14 mouse cellular contexts compared by ENCODE assay signal in genomic region chr12:7094582-7094981, GRCm38 (mm10).
A peak's percentile ranks its signal among the peaks of the same experiment; 100 is the strongest.
DNase-seq lines count a peak whose midpoint lies in the region; ATAC-seq and TF ChIP-seq lines count a peak whose summit lies in the region.
"Had no signal": no experiment of that assay in that cellular context is flagged by ENCODE, and none has a peak within 500 bp of the region (broad histone marks: within the 10 kb centered on the region; RNA-seq: fewer than 3 reads in every experiment).

No protein-coding gene starts in this region.

- TF ChIP-seq POLR2A in brain, embryonic 14.5 days (IDR thresholded peaks at IDR 0.05; ENCODE audit: borderline replicate concordance, extremely low read depth, insufficient read depth, insufficient read length, poor library complexity, severe bottlenecking) = no peak

- ATAC-seq in frontal cortex, adult (ENCODE audit: low TSS enrichment) = peak; percentile 96
- no peak for ATAC-seq in erythroid progenitor cell, adult 5-6 weeks (replicated peaks; ENCODE audit: low FRiP score, poor library complexity, severe bottlenecking)
- ATAC-seq: inflammation-experienced regulatory T-cells, adult 6 months had no signal

- DNase-seq in frontal cortex, postnatal 25 days (ENCODE audit: low spot score in 2 of 2) = no peak
- DNase-seq in brain, embryonic 14.5 days (ENCODE audit: low read depth) = peak; percentile 28
- DNase-seq in layer of hippocampus, adult 9-11 months = peak; percentile 16
- peak; percentile 24 to 34 for DNase-seq in left cerebral cortex, postnatal 36 days (ENCODE audit: low spot score in 2 of 2)
- no peak for DNase-seq in kidney, adult 8-10 months
- no peak for DNase-seq in heart, postnatal 25 days (ENCODE audit: low spot score)
- DNase-seq: cerebellum, adult 9-11 months; heart, postnatal 14 days; kidney, adult 2 months; kidney, postnatal 14 days; thymus, postnatal 14 days had no signal

- intact Hi-C loops in left cerebral cortex, postnatal 36 days (cut with DNase I) = no loop called here
- intact Hi-C loops in heart, postnatal 25 days (cut with DNase I) = no loop called here

- no peak for TF ChIP-seq CTCF in brain, embryonic 14.5 days (IDR thresholded peaks at IDR 0.05; ENCODE audit: borderline replicate concordance, extremely low read depth, insufficient read depth, insufficient read length)

Comparison
In these comparisons a context has a peak if more than half of its experiments do, and no peak if none do; other contexts are left out.
1. DNase-seq: peak in brain, embryonic 14.5 days (single experiment), layer of hippocampus, adult 9-11 months (single experiment) and left cerebral cortex, postnatal 36 days (2 of 2); none in frontal cortex, postnatal 25 days (0 of 2), kidney, adult 8-10 months (0 of 2) and heart, postnatal 25 days (single experiment).